Mouse (Mus musculus): ENCODE measurements around the gene Piwil1. TPM values are rescaled to one million over a fixed set of nuclear protein-coding genes. Genes with fewer than 3 reads are reported as not detected.

The Piwil1 gene
- polyA plus RNA-seq, 1 experiment from 2014 or later = 0.14 TPM

DNA sequence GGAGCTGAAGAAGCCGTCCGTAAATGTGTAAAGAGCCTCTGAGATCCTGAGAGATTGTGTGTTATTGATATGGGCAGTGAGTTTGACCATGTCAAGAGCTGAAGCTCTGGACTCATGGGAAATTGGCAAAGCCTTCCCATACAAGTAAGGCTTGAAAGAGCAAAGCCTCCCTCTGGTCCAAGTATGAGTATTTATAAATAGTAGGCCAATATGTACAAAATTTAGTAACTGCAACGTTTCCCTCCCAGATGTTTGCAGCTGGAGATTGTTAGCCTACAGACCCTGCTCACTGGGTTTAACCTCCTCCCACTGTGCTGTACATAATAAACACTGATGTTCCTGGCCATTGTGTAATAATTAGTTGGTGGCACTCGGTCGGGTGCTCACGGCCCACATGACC, 24.5 kb upstream of the Piwil1 start:
- no peaks in the 10 kb centered on the region for H3K27me3 ChIP-seq (ENCODE audit: control insufficient read depth, insufficient read depth, low read length)
- ATAC-seq (ENCODE audit: low FRiP score) = no peak
- H3K9me3 ChIP-seq (ENCODE audit: control insufficient read depth, low read length) = no peaks in the 10 kb centered on the region
- no peak overlapping the region for H3K4me2 ChIP-seq
- H3K36me3 ChIP-seq (ENCODE audit: control insufficient read depth, insufficient read depth, low read length) = no peaks in the 10 kb centered on the region
- no peak overlapping the region for H3K27ac ChIP-seq (ENCODE audit: low read depth, low read length)
- DNase-seq (ENCODE audit: low spot score, missing footprints) = no peak
- H3K4me3 ChIP-seq (ENCODE audit: low read depth, low read length) = no peak overlapping the region
- 82% methylated on average over 6 of the region's 6 CpGs for WGBS
- no peak overlapping the region for H3K9ac ChIP-seq (ENCODE audit: low read length)
- H3K4me1 ChIP-seq (ENCODE audit: control insufficient read depth, insufficient read depth, low read length) = no peaks in the 10 kb centered on the region

DNA sequence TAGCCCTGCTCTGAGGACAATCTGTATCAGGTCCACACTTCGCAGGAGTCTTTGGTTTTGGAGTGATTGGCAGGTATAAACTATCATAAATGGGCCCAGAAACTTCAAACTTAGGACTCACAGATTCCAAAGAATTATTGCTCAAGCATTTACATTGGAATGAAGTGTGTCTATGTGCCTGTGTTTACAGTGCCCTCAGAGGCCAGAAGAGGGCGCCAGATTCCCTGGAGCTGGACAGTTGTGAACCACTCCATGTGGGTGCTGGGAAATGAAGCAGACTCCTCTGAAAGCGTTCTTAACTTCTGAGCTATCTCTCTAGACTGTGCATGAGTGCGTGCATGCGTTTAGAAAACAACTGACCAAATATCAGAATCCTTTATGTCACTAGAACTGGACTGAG, 20.9 kb upstream of the Piwil1 start:
- no peaks in the 10 kb centered on the region for H3K36me3 ChIP-seq (ENCODE audit: control insufficient read depth, insufficient read depth, low read length)
- no peaks in the 10 kb centered on the region for H3K27me3 ChIP-seq (ENCODE audit: control insufficient read depth, insufficient read depth, low read length)
- H3K27ac ChIP-seq (ENCODE audit: low read depth, low read length) = no peak overlapping the region
- ATAC-seq (ENCODE audit: low FRiP score) (no peak), DNase-seq (ENCODE audit: low spot score, missing footprints) (peak; percentile 91)
- H3K4me3 ChIP-seq (ENCODE audit: low read depth, low read length) = no peak overlapping the region
- no peak overlapping the region for H3K4me2 ChIP-seq
- no peaks in the 10 kb centered on the region; the same call in 1 of the 2 replicates for H3K9me3 ChIP-seq (ENCODE audit: control insufficient read depth, low read length)
- 39% methylated on average over 5 of the region's 5 CpGs for WGBS
- no peak overlapping the region for H3K9ac ChIP-seq (ENCODE audit: low read length)
- H3K4me1 ChIP-seq (ENCODE audit: control insufficient read depth, insufficient read depth, low read length) = peaks cover 11% of the 10 kb centered on the region

GRCm38 (mm10) chr5:128684192-128684591, 18.1 kb upstream of the Piwil1 start:
- no peaks in the 10 kb centered on the region for H3K27me3 ChIP-seq (ENCODE audit: control insufficient read depth, insufficient read depth, low read length)
- H3K9ac ChIP-seq (ENCODE audit: low read length) = peak overlapping the region; percentile 7; the same call in 1 of the 2 replicates
- WGBS = 12% methylated on average over 10 of the region's 10 CpGs
- peak overlapping the region; percentile 22; the same call in 1 of the 2 replicates for H3K4me2 ChIP-seq
- H3K4me3 ChIP-seq (ENCODE audit: low read depth, low read length) = no peak overlapping the region
- ATAC-seq (ENCODE audit: low FRiP score) (0 out of 2 replicates have a peak, but pooled peaks have one; percentile 46), DNase-seq (ENCODE audit: low spot score, missing footprints) (no peak)
- H3K9me3 ChIP-seq (ENCODE audit: control insufficient read depth, low read length) = no peaks in the 10 kb centered on the region; the same call in 1 of the 2 replicates
- no peaks in the 10 kb centered on the region for H3K36me3 ChIP-seq (ENCODE audit: control insufficient read depth, insufficient read depth, low read length)
- H3K4me1 ChIP-seq (ENCODE audit: control insufficient read depth, insufficient read depth, low read length) = peaks cover 11% of the 10 kb centered on the region
- no peak overlapping the region for H3K27ac ChIP-seq (ENCODE audit: low read depth, low read length)

DNA sequence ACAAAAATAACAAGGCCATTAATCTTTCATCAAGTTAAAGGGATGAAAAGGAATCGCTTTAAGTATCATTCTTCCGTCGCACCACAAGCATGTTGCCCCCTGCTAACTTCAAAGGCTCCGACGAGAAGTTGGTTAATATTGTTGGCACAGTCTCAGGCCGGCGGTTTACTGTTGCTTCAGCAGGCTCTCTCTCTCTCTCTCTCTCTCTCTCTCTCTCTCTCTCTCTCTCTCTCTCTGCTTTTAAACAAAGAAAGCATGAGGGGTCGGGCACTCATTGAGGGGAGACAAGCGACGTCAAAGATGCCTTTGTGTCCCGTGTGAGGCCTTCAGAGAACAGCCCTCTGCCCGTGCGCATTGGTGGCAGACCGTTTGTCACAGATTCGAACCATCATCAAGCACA, 17.7 kb upstream of the Piwil1 start:
- H3K27me3 ChIP-seq (ENCODE audit: control insufficient read depth, insufficient read depth, low read length) = no peaks in the 10 kb centered on the region
- H3K27ac ChIP-seq (ENCODE audit: low read depth, low read length) = no peak overlapping the region
- H3K4me1 ChIP-seq (ENCODE audit: control insufficient read depth, insufficient read depth, low read length) = peaks cover 11% of the 10 kb centered on the region
- peak; percentile 93 for DNase-seq (ENCODE audit: low spot score, missing footprints)
- no peak overlapping the region for H3K4me3 ChIP-seq (ENCODE audit: low read depth, low read length)
- WGBS = 4% methylated on average over 15 of the region's 15 CpGs
- H3K4me2 ChIP-seq = peak overlapping the region; percentile 22; the same call in 1 of the 2 replicates
- ATAC-seq (ENCODE audit: low FRiP score) = peak; percentile 73
- H3K36me3 ChIP-seq (ENCODE audit: control insufficient read depth, insufficient read depth, low read length) = no peaks in the 10 kb centered on the region
- H3K9me3 ChIP-seq (ENCODE audit: control insufficient read depth, low read length) = no peaks in the 10 kb centered on the region; the same call in 1 of the 2 replicates
- H3K9ac ChIP-seq (ENCODE audit: low read length) = peak overlapping the region; percentile 7; the same call in 1 of the 2 replicates

DNA sequence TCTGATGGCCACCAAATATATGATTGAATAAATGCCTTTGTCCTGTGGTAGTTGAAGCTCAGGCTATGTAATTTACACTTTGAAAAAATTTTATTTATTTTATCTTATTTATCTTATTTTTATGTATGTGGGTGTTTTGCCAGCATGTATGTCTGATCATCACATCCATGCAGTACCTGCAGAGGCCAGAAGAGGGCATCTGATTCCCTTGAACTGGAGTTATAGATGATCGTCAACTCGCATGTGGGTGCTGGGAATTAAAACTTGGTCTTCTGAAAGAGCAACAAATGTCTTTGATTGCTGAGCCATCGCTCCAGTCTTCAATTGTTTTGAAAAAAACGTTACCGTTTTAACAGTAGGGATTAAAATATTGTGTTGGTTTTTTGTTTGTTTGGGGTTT, 15.2 kb upstream of the Piwil1 start:
- no peaks in the 10 kb centered on the region; the same call in 1 of the 2 replicates for H3K9me3 ChIP-seq (ENCODE audit: control insufficient read depth, low read length)
- H3K4me3 ChIP-seq (ENCODE audit: low read depth, low read length) = no peak overlapping the region
- DNase-seq (ENCODE audit: low spot score, missing footprints) (no peak), ATAC-seq (ENCODE audit: low FRiP score) (no peak)
- no peaks in the 10 kb centered on the region for H3K36me3 ChIP-seq (ENCODE audit: control insufficient read depth, insufficient read depth, low read length)
- no peak overlapping the region for H3K27ac ChIP-seq (ENCODE audit: low read depth, low read length)
- no peak overlapping the region for H3K9ac ChIP-seq (ENCODE audit: low read length)
- peaks cover 11% of the 10 kb centered on the region for H3K4me1 ChIP-seq (ENCODE audit: control insufficient read depth, insufficient read depth, low read length)
- no peaks in the 10 kb centered on the region for H3K27me3 ChIP-seq (ENCODE audit: control insufficient read depth, insufficient read depth, low read length)
- WGBS = 82% methylated on average over 5 of the region's 5 CpGs
- no peak overlapping the region for H3K4me2 ChIP-seq

DNA sequence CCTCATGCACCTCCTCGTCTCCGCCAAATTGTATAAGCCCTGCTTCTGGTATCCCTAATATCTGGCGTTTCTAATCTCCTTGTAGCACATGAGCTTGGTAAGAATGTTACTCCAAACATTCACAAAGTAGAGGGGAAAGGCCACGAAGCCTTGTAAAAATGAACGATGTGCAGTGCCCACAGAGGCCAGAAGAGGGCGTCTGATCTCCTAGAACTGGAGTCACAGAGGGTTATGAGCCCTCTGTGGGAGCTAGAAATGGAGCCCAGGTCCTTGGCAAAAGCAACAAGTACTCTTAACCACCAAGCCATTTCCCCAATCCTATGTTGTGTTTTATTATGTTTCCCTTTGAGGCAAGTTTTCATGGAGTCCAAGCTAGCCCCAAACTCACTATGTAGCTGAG, 8.2 kb upstream of the Piwil1 start:
- no peaks in the 10 kb centered on the region for H3K36me3 ChIP-seq (ENCODE audit: control insufficient read depth, insufficient read depth, low read length)
- ATAC-seq (ENCODE audit: low FRiP score) (no peak), DNase-seq (ENCODE audit: low spot score, missing footprints) (no peak)
- H3K4me1 ChIP-seq (ENCODE audit: control insufficient read depth, insufficient read depth, low read length) = peaks cover 7% of the 10 kb centered on the region
- no peak overlapping the region for H3K4me2 ChIP-seq
- no peak overlapping the region for H3K27ac ChIP-seq (ENCODE audit: low read depth, low read length)
- H3K9ac ChIP-seq (ENCODE audit: low read length) = no peak overlapping the region
- H3K27me3 ChIP-seq (ENCODE audit: control insufficient read depth, insufficient read depth, low read length) = no peaks in the 10 kb centered on the region; the same call in 1 of the 2 replicates
- no peak overlapping the region for H3K4me3 ChIP-seq (ENCODE audit: low read depth, low read length)
- WGBS = 70% methylated on average over 6 of the region's 6 CpGs
- no peaks in the 10 kb centered on the region for H3K9me3 ChIP-seq (ENCODE audit: control insufficient read depth, low read length)

DNA sequence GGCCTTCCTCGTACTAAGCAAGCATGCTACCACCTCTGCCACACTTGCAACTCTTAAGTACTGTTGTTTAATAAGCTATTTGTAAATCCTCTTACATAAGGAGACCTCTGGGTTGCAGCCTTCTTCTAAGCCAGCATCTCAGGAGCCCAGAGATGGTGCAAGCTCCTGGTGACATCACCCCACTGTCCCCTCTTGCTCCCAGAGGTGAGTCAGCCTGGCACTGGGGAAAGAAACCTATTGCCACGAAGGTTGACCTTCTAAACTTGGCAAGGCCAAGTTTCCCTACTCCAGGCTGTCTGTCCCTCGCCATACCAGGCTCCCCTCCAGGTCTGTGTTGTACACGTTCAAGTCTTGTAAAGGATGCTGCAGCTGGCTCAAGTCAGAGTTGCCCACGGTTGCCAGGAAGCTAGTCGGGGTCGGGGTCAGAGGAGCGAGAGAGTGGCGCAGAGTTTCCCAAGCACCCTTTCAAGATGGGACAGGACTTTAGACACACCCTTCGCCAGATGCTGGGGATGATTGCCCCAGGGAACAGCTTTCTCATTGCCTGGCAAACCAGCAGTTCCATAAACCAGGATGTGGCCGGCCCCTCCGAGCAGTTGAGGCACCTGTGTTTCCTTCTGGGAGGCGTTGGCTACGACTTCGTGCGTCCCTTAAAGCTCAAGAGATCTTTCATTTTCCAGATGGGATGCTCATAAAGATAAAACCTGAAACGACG, 7.6 kb upstream of the Piwil1 start:
- Histone ChIP-seq H3K4me3 (ENCODE audit: low read depth, low read length) (no peak overlapping the region), H3K9ac (ENCODE audit: low read length) (no peak overlapping the region), H3K27me3 (ENCODE audit: control insufficient read depth, insufficient read depth, low read length) (no peaks in the 10 kb centered on the region; the same call in 1 of the 2 replicates), H3K4me1 (ENCODE audit: control insufficient read depth, insufficient read depth, low read length) (peaks cover 7% of the 10 kb centered on the region), H3K9me3 (ENCODE audit: control insufficient read depth, low read length) (no peaks in the 10 kb centered on the region), H3K27ac (ENCODE audit: low read depth, low read length) (no peak overlapping the region), H3K36me3 (ENCODE audit: control insufficient read depth, insufficient read depth, low read length) (no peaks in the 10 kb centered on the region), H3K4me2 (no peak overlapping the region)
- 86% methylated on average over 18 of the region's 18 CpGs for WGBS
- DNase-seq (ENCODE audit: low spot score, missing footprints) (no peak), ATAC-seq (ENCODE audit: low FRiP score) (no peak)

DNA sequence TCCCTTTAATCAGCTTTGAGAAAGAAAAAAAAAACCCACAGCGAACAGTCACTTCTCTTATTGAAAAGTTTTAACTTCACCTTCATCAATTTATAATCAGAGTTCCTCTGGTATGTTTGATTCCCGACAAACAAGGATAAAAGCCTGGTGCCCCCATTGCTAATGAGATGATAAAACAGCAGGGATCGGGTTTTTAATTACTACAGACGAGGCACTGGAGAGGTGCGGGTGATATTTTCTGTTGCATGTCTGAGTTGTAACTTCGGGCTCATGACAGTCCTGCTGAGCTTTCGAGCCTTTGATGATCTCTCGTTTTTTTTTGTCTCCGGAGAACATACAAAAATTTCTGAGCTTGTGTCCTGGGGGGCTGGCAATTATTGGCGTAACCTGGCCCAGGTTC, 5.5 kb upstream of the Piwil1 start:
- DNase-seq (ENCODE audit: low spot score, missing footprints) (no peak), ATAC-seq (ENCODE audit: low FRiP score) (no peak)
- H3K4me1 ChIP-seq (ENCODE audit: control insufficient read depth, insufficient read depth, low read length) = peaks cover 7% of the 10 kb centered on the region
- H3K9me3 ChIP-seq (ENCODE audit: control insufficient read depth, low read length) = no peaks in the 10 kb centered on the region
- H3K27me3 ChIP-seq (ENCODE audit: control insufficient read depth, insufficient read depth, low read length) = no peaks in the 10 kb centered on the region; the same call in 1 of the 2 replicates
- no peak overlapping the region for H3K9ac ChIP-seq (ENCODE audit: low read length)
- no peaks in the 10 kb centered on the region for H3K36me3 ChIP-seq (ENCODE audit: control insufficient read depth, insufficient read depth, low read length)
- 50% methylated on average over 10 of the region's 10 CpGs for WGBS
- no peak overlapping the region for H3K4me3 ChIP-seq (ENCODE audit: low read depth, low read length)
- H3K4me2 ChIP-seq = no peak overlapping the region
- no peak overlapping the region for H3K27ac ChIP-seq (ENCODE audit: low read depth, low read length)

DNA sequence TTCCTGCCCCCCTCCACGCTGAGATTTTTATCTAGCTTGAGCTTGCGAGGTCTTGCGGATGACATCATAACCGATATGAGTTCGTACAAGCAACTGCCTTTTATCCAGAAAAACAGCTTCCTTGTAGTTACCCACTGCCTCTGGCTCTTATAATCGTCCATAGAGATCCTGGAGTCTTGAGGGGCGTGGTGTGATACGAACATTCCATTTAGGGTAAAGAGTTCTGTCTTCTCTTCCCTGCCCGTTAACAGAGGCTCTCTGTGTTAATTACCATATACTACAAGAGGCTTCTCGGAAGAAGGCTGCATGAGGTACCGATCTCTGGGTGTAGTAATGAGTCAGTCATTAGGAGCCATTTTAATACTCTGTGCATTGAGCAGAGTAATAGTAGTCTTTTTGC, 1.6 kb upstream of the Piwil1 start:
- DNase-seq (ENCODE audit: low spot score, missing footprints) (no peak), ATAC-seq (ENCODE audit: low FRiP score) (no peak)
- H3K9ac ChIP-seq (ENCODE audit: low read length) = no peak overlapping the region
- 78% methylated on average over 11 of the region's 11 CpGs for WGBS
- H3K36me3 ChIP-seq (ENCODE audit: control insufficient read depth, insufficient read depth, low read length) = no peaks in the 10 kb centered on the region
- H3K27me3 ChIP-seq (ENCODE audit: control insufficient read depth, insufficient read depth, low read length) = no peaks in the 10 kb centered on the region; the same call in 1 of the 2 replicates
- no peak overlapping the region for H3K4me3 ChIP-seq (ENCODE audit: low read depth, low read length)
- no peak overlapping the region for H3K4me2 ChIP-seq
- no peak overlapping the region for H3K27ac ChIP-seq (ENCODE audit: low read depth, low read length)
- H3K4me1 ChIP-seq (ENCODE audit: control insufficient read depth, insufficient read depth, low read length) = peaks cover 10% of the 10 kb centered on the region
- H3K9me3 ChIP-seq (ENCODE audit: control insufficient read depth, low read length) = no peaks in the 10 kb centered on the region

Data from midbrain, embryonic 11.5 days (tissue).